Mouse (Mus musculus) testis, postnatal 14 days (tissue): ENCODE measurements around the gene Hist2h2aa2.
A peak's percentile ranks its signal among the peaks of the same experiment; 100 is the strongest.

ENCODE experiments used
- DNase-seq: peaks from one replicate; pipeline ENCODE4 v3.0.0; 2021; ENCODE audit warnings: low spot score

The Hist2h2aa2 gene

DNA sequence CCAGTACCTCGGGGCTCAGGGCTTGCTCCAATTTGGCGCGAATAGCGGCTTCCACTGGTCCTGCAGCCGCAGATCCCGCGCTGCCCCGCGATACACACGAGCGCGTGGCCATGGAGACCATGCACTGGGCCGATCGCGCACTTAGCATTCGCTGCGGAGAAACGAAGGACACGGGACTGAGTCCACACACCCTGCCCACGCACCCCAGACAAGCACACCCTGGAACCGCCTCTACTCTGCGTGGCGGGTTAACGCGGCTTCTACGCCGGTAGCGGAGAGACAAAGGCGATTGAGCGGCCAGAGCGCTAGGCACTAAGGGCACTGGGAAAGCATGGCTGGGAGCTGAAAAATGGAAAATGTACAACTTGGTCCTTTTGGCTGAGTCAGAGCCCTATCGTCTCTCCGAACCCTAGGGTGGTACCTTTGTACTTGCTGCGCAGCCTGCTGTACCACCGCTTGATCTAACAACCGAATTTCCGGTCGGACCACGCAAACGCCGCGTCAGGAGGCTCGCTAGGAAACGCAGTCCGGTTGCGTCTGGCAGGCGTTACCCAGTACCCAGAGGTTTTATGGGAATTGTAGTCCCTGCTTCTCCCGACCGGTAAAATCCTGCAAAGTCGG lies 42.8 kb downstream of the Hist2h2aa2 start:
- DNase-seq: peak; percentile 87

DNA sequence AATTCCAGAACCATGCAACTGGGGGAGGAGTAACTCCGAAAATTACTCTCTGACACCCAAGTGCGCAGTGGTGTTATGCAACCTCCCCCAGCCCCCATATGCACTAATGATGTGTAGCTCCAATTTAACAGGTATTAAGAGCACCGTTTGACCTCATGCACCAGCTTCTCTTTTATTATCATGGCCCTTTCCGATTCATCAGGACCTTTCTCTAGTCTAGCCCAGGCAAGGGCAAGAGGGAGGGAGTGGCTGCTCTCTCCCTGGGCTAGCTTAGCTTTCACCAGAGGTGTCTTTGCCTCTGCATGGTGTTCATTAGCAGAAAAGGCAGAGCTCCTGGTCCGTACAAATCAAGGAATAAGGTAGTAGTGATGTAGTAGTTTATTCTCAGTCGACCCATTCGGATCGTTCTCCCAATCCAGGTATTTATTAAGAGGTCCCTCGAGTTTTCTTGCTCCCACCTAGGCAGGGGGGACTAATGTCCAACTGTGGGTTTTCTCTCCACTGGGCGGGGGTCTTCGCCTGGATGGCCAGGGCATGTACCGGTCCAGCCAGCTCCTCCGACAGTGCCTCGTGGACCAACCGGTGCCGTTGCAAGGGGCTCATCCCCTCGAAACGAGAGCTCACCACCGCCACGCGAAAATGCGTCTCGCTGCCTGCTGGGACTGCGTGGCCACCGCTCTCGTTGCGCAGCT lies 43.5 kb downstream of the Hist2h2aa2 start:
- DNase-seq: no peak

GRCm38 (mm10) chr3:96195616-96196313 lies 44.3 kb downstream of the Hist2h2aa2 start:
- DNase-seq: no peak

GRCm38 (mm10) chr3:96194966-96195365 lies 45.1 kb downstream of the Hist2h2aa2 start:
- no peak for DNase-seq

DNA sequence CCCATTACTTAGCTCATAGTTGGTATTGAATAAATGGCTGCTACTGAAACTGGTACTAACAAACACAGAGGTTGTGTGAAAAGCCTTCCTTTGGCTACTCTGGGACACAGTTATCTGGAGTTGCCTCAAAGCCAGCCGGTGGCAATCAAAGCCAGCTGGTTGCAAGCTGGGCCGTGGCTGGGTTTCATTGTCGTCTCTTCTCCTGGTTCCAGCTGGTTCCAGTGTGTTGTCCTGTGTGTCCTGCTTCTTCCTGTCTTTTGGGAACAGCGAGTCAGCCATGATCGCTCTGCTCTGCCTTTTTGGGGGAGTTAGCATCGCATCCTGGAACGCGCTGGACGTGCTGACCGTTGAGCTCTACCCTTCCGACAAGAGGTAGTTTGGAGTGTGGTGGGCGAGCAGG lies 47.1 kb downstream of the Hist2h2aa2 start:
- no peak for DNase-seq
